Mouse (Mus musculus) heart, adult 8-10 months (tissue): Measurements from ENCODE around the gene Disc1. TPM values are rescaled to one million over a fixed set of nuclear protein-coding genes. Genes with fewer than 3 reads are reported as not detected.

ENCODE experiments used
- DNase-seq: peaks from one replicate; pipeline ENCODE4 v3.0.0; 2022; ENCODE audit warnings: low spot score
- microRNA-seq: library from miRNA; unstranded; fragments of <30 nt; microRNA quantifications from one replicate; pipeline ENCODE4 v1.2.0, GENCODE M21; 2022
- total RNA-seq, 4 experiments: library from RNA; stranded (reverse); gene quantifications; 2 replicates each; pipeline ENCODE4 v1.2.4; 2022

Disc1 gene
- total RNA-seq, 4 experiments from 2014 or later = 0.87 to 1.8 (median 1.2) TPM

DNA sequence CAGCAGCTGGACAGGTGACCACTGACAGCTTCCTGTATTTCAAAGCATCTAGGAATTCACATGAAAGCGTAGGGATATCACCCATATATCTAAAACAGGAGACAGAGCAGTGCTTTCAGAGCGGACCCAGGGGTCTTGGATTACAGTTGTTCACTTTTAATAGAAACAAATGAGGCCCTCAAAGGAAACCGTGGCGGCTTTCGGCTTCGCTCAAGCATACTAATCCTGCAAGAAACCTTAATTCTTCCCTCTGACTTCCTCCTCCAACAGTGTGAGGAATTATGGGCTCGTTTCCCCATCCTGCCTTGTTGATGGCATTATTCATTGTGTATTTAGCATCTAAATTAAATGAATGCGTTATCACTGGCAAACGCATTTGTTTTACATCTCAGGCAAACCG lies 252.7 kb downstream of the Disc1 start:
- DNase-seq = no peak

DNA sequence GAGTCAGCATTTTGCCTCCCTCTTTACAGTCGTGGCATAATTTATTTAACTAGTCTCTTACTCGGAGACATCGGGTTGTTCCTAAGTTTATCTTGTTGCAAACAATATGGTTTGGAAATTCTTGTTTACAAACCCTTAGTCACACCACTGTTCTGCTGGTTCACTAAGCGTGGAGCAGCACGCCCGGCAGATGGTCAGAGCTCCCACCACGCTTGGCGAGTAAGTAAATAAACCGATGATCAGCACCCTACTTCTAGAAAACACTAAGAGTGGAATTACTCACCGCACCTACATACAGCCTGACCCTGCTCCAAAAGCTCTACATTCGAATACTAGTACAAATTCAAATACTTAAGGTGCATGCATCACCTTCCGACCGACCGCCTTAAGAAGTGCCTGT lies 256.0 kb downstream of the Disc1 start:
- no peak for DNase-seq

Small RNAs within 50 kb of the gene (microRNA-seq; reads per million reads assigned to microRNA genes)
- not detected for gene Gm22197

Other genes starting within 250 kb of the Disc1 start
- 100 to 1,000 TPM; 184 to 202 (median 188) TPM for gene Gnpat, start 191.2 kb upstream of the Disc1 start, total RNA-seq
- gene 2810004N23Rik, start 191.1 kb upstream of the Disc1 start, total RNA-seq = 10 to 100 TPM; 47.3 to 56.0 (median 50.9) TPM
- 10 to 100 TPM; 18.5 to 22.5 (median 19.7) TPM for gene Exoc8, start 156.5 kb upstream of the Disc1 start, total RNA-seq
- 10 to 100 TPM; 11.0 to 13.7 (median 12.3) TPM for gene Sprtn, start 156.3 kb upstream of the Disc1 start, total RNA-seq
- gene Egln1, start 104.9 kb upstream of the Disc1 start, total RNA-seq = 100 to 1,000 TPM; 328 to 381 (median 357) TPM
- gene Tsnax, start 41.2 kb upstream of the Disc1 start, total RNA-seq = 10 to 100 TPM; 67.0 to 79.3 (median 73.4) TPM